Mouse (Mus musculus): ENCODE data around the gene Gm29797.

Gm29797 gene

DNA sequence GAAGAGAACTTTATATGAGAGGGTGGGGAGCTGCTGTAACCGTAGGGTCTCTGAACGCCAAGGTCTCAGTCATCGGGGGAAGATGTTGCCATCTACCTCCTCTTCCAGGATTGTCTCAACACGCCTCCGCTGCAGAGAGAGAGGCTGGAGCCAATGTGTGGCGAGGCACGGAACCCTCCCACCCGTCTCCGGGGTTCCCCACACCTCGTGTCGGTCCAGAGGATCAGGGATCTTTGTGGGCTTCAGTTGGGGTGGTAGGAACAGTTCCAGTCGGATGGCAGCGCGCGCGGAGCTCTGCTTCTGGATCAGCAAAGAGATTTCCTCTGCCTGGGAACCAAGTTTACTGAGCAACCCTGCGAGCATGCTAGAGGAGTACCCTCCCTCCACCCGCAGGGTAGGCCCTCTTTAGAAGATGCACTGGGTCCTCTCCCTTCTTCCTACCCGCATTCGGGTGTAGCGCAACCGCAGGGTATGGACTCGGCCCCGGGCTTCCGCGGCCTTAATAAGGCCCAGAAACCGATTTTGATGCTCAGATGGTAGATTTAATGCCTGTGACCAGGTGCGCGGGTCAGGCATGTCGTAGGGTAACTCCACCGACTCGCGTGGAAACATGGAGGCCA lies 40.1 kb downstream of the Gm29797 start:
- no peak for DNase-seq (ENCODE audit: low spot score in 2 of 2)

DNA sequence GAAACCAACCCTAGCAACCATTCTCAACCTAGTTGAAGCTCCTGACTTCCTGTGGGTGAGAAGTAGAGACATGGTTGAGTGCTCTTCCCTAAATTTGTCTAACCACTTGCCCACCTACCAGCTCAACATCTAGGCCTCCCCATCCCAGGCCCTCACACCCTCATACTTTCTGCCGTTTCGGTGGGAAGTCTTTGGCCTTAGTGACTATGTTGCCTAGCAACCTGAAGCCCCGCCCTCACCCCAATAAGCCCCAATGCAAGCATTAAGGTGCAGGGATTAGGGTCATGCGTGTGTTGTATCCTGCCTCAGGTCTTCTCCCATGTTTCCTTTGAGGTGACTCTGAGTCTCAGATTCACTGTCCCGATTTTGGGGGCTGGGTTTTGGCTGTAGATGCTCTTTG lies 41.4 kb downstream of the Gm29797 start, which contains the start of gene Lkaaear1:
Lkaaear1 (minus strand) TSS at position 202 of the 400 bp plus-strand sequence.
- DNase-seq (ENCODE audit: low spot score in 2 of 2) = no peak

DNA sequence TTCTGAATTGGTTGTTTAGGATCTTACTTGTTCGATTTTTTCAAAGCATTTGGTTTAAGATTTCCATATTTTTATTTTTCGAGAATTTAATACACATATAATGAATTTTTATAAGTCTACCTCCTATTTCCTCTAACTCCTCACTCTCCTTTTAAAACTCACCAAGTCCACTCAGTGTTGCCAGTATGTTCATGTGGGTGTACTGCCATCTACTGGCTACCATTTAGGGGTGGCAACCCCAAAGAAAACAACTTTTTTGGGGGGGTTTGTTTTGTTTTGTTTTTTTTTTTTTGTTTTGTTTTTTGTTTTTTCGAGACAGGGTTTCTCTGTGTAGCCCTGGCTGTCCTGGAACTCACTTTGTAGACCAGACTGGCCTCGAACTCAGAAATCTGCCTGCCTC lies 49.8 kb downstream of the Gm29797 start:
- no peak for DNase-seq (ENCODE audit: low spot score in 2 of 2)

Data from spleen, postnatal 10 days (tissue).